Mouse (Mus musculus) megakaryocyte, embryonic 14.5 days (primary cell): ENCODE results near the gene S1pr5.
"Not testable (repeated sequence)": the region's sequence is repeated elsewhere in the genome, so short reads cannot be mapped to it uniquely, and the experiment has no call there.

Source experiments
- FLI1 ChIP-seq: IDR thresholded peaks from 2 replicates; pipeline ENCODE4 v1.6.1; 2012; ENCODE audit warnings: low read length, inconsistent platforms, mixed read lengths
- GATA1 ChIP-seq: IDR thresholded peaks from 3 replicates; pipeline ENCODE4 v1.6.1; 2012; ENCODE audit warnings: mixed read lengths, low read length, inconsistent platforms, borderline replicate concordance

GRCm38 (mm10) chr9:21291868-21292267 lies 43.6 kb upstream of the S1pr5 start:
- not testable (repeated sequence) for TF ChIP-seq GATA1, FLI1
